ENCODE assay signal across 8 mouse cellular contexts in the genomic region with DNA sequence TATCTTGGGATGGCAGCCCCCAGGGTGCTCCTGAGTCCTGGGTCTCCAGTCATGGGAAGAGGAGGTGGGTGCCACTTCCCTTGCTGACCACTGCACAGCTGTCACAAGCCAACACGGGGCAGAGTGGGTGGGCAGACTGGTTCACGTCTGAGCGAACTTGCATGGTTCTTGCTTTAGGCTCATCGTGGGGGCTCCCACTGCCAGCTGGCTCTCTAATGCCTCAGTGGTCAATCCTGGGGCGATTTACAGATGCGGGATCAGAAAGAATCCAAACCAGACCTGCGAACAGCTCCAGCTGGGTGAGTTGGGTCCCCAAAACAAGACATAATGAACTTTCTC. TPM values are rescaled to one million over a fixed set of nuclear protein-coding genes. Genes with fewer than 3 reads are reported as not detected.
DNase-seq lines count a peak whose midpoint lies in the region; ATAC-seq lines count a peak whose summit lies in the region.

No protein-coding gene starts in this region.

- H3K4me2 ChIP-seq in kidney, embryonic 16.5 days (replicated peaks; ENCODE audit: low read depth, low read length), result peak overlapping the region; percentile 91
- H3K4me2 ChIP-seq in hindbrain, embryonic 13.5 days, result peak overlapping the region; percentile 87
- peak overlapping the region; percentile 79 for H3K4me2 ChIP-seq in midbrain, embryonic 13.5 days (replicated peaks)

- WGBS in kidney, embryonic 16.5 days, result 16% methylated on average over 7 of the region's 7 CpGs
- WGBS in hindbrain, embryonic 13.5 days, result 8% methylated on average over 7 of the region's 7 CpGs
- 15% methylated on average over 7 of the region's 7 CpGs for WGBS in midbrain, embryonic 13.5 days

- H3K9ac ChIP-seq in kidney, embryonic 16.5 days (replicated peaks; ENCODE audit: low read length), result peak overlapping the region; percentile 68
- H3K9ac ChIP-seq in hindbrain, embryonic 13.5 days, result peak overlapping the region; percentile 72
- peak overlapping the region; percentile 66 for H3K9ac ChIP-seq in midbrain, embryonic 13.5 days (replicated peaks)

- no peaks in the 10 kb centered on the region for H3K27me3 ChIP-seq in kidney, embryonic 16.5 days (ENCODE audit: insufficient read depth, low read length)
- peaks cover 7% of the 10 kb centered on the region; the same call in 1 of the 2 replicates for H3K27me3 ChIP-seq in hindbrain, embryonic 13.5 days
- 0 out of 2 replicates have a peak, but pooled peaks cover 6% of the 10 kb centered on the region for H3K27me3 ChIP-seq in midbrain, embryonic 13.5 days

- peak overlapping the region; percentile 2; the same call in 1 of the 2 replicates for H3K27ac ChIP-seq in kidney, embryonic 16.5 days (ENCODE audit: low read length)
- H3K27ac ChIP-seq in hindbrain, embryonic 13.5 days, result 0 out of 2 replicates have a peak overlapping the region, but pooled peaks have one; percentile 40
- no peak overlapping the region for H3K27ac ChIP-seq in midbrain, embryonic 13.5 days

- no peaks in the 10 kb centered on the region for H3K9me3 ChIP-seq in kidney, embryonic 16.5 days (ENCODE audit: low read length)
- H3K9me3 ChIP-seq in hindbrain, embryonic 13.5 days, result no peaks in the 10 kb centered on the region
- H3K9me3 ChIP-seq in midbrain, embryonic 13.5 days, result no peaks in the 10 kb centered on the region

- DNase-seq in kidney, adult 11 months, result no peak
- DNase-seq in adrenal gland, postnatal 25 days, result no peak
- DNase-seq in ovary, postnatal 14 days (ENCODE audit: low spot score), result no peak
- DNase-seq in urinary bladder, postnatal 36 days (ENCODE audit: low spot score in 2 of 2), result no peak

- H3K4me1 ChIP-seq in kidney, embryonic 16.5 days (ENCODE audit: insufficient read depth, low read length), result peaks cover 17% of the 10 kb centered on the region
- peaks cover 16% of the 10 kb centered on the region for H3K4me1 ChIP-seq in hindbrain, embryonic 13.5 days (replicated peaks)
- H3K4me1 ChIP-seq in midbrain, embryonic 13.5 days (replicated peaks), result peaks cover 14% of the 10 kb centered on the region

- peak overlapping the region; percentile 56 for H3K4me3 ChIP-seq in kidney, embryonic 16.5 days (ENCODE audit: low read length)
- peak overlapping the region; percentile 53 for H3K4me3 ChIP-seq in hindbrain, embryonic 13.5 days
- peak overlapping the region; percentile 51 for H3K4me3 ChIP-seq in midbrain, embryonic 13.5 days (replicated peaks)

- peak; percentile 40 for ATAC-seq in kidney, embryonic 16.5 days (ENCODE audit: low FRiP score, low TSS enrichment)
- peak; percentile 3 for ATAC-seq in common myeloid progenitor, adult 5-6 weeks (replicated peaks; ENCODE audit: low read depth, poor library complexity, severe bottlenecking)
- peak; percentile 26; the same call in 1 of the 2 replicates for ATAC-seq in hindbrain, embryonic 13.5 days (ENCODE audit: low FRiP score)
- peak; percentile 60 for ATAC-seq in midbrain, embryonic 13.5 days

- no peaks in the 10 kb centered on the region for H3K36me3 ChIP-seq in kidney, embryonic 16.5 days (ENCODE audit: insufficient read depth, low read length)
- H3K36me3 ChIP-seq in hindbrain, embryonic 13.5 days, result no peaks in the 10 kb centered on the region
- no peaks in the 10 kb centered on the region for H3K36me3 ChIP-seq in midbrain, embryonic 13.5 days

RNA-seq across cellular contexts. Expression of a gene that starts 0.7 kb away (rescaled TPM):
- 4.2 and 5.0 TPM in 2 replicates for polyA plus RNA-seq in kidney, embryonic 16.5 days (2015; fragmentation: Nextera tagmentation; extraction: Ambion mirVana)
- total RNA-seq in common myeloid progenitor, adult 5-6 weeks (2017), result 180 and 192 TPM in 2 replicates
- 3.8 and 4.0 TPM in 2 replicates for polyA plus RNA-seq in hindbrain, embryonic 13.5 days (2015; fragmentation: Nextera tagmentation; extraction: Ambion mirVana)
- 3.1 TPM in 2 replicates for polyA plus RNA-seq in midbrain, embryonic 13.5 days (2015; fragmentation: Nextera tagmentation; extraction: Ambion mirVana)
- 1.2 and 1.9 TPM in 2 replicates for total RNA-seq in adrenal gland, postnatal 25 days (2021)

Comparison
In these comparisons a context has a peak if more than half of its experiments do, and no peak if none do; other contexts are left out.
1. ATAC-seq: peak in every context shown above with its lines; median percentile 60 in midbrain, embryonic 13.5 days; 40 in kidney, embryonic 16.5 days; 26 in hindbrain, embryonic 13.5 days; 3 in common myeloid progenitor, adult 5-6 weeks.